Mouse (Mus musculus) ovary, postnatal 14 days (tissue): ENCODE results near the gene Rnf225.
"Not testable (repeated sequence)": the region's sequence is repeated elsewhere in the genome, so short reads cannot be mapped to it uniquely, and the experiment has no call there.

ENCODE experiments used
- DNase-seq: peaks from one replicate; pipeline ENCODE4 v3.0.0; 2022; ENCODE audit warnings: low spot score

The Rnf225 gene

GRCm38 (mm10) chr7:12927191-12927680, at the start of gene Rnf225:
TSS of gene Rnf225 (plus strand) at chr7:12927416.
- DNase-seq, result peak; percentile 56

DNA sequence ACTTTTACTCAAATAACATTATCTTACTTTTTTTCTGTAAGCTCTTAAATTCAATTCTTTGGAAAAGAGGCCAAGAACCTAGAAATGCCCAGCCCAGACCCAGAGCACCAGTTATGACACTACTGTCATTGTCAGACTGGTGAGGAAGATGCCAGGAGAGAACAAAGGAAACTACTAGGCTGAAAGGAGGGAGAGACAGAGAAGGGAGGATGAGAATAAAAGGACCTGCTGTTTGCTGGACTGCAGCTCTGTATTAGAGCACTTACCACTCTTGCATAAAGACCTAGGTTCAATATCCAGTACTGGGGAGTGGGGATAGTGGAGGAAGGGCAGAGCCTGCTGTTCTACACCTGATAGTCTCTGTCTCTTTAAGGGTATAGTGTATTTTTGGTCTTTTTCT, 47.2 kb upstream of the Rnf225 start:
- no peak for DNase-seq

GRCm38 (mm10) chr7:12880497-12880896, 46.7 kb upstream of the Rnf225 start:
- not testable (repeated sequence) for DNase-seq

DNA sequence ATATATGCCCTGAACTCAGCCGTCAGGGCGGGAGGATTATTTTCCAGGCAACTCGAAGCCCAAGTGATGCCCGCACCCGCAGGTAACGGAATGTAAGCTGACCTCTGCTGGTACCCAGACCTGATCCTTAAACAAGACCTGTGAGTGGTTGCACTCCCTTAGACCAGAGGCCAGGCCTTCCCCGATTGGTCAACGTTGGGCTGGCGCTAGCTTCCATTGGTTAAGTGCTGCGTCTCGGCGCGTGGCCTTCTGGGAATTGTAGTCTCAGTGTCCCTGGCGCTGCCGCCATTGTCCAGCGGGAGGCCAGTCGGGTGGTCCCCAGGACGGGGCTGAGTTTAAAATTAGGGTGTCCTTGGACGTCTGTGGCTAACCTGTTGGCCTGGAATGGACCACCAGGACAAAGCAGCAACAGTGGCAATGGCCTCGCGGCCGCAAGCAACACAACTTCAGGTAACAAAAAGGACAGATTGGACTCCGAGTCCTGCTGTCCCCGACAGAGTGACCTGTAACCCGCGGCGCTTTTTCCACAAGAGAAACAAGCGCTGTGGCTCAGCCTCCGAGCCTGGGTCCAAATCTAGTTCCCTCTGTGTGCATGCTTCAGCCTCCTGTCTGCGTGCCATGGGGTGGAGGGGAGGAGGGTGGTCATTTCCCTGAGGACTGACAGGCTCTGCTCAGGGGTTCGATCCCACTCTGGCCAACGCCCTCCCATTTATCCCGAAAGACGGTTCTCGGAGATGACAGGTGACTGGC, 46.1 kb upstream of the Rnf225 start, which contains the start of gene Zfp128:
Gene Zfp128, plus strand, starts transcription at position 267 of the 750 bp plus-strand sequence.
- DNase-seq, result peak; percentile 87

GRCm38 (mm10) chr7:12886563-12887266, 40.5 kb upstream of the Rnf225 start:
- DNase-seq, result no peak

- DNase-seq, result no peak
Measured at GRCm38 (mm10) chr7:12887585-12887984, 39.6 kb upstream of the Rnf225 start.

- DNase-seq, result no peak
Measured at GRCm38 (mm10) chr7:12890928-12891327, 36.3 kb upstream of the Rnf225 start.

GRCm38 (mm10) chr7:12891334-12891733, 35.9 kb upstream of the Rnf225 start:
- no peak for DNase-seq

DNA sequence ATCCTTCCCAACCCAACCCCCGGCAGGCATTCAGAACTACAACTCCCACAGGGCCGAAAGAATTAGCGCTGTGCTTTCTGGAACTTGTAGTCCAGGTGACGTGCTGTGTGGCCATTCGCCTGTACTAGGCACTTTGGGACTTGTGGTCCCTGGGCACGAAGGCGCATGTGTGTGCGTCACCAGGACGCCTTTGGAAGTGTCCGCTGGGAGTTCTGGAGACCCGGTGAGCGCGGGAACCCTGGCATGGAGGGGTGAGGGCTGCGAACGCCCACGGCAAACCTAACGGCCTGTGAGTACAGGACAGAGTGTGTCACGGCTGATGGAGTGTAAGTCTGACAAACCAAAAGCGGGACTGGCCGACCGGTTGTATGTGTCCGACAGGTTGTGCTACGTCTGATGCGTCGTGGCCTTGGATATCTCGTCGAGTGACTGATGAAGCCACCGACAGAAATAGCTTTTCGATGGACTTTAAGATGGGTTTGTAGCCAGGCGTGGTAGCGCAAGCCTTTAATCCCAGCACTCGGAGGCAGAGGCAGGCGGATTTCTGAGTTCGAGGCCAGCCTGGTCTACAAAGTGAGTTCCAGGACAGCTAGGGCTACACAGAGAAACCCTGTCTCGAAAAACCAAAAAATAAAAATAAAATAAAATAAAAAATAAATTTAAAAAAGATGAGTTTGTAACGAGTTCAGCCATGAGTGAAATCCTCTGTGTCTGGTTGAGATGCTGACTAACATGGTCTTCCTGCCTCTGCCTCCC, 29.4 kb upstream of the Rnf225 start, which contains the start of gene Zscan22:
Gene Zscan22, plus strand, starts transcription at position 161 of the 756 bp plus-strand sequence.
- peak; percentile 84 for DNase-seq

DNA sequence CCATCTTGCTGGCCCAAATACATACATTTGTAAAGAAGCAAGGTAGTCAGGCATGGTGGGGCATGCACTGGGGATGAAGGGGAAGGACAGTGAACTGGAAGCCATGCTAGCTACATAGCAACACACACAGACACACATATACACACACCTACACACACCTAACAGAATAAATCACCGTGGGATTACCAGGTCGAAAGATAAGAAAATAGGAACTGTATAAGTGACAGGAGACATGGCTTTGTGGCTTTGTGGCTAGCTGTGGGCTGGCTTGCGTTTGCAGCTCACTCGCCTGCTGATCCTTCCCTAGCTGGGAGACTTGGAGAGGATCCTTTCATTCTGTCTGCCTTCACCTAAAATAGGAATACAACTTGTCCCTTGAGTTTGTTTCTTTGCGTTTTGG, 25.7 kb upstream of the Rnf225 start:
- no peak for DNase-seq

GRCm38 (mm10) chr7:12903623-12904022, 23.6 kb upstream of the Rnf225 start:
- DNase-seq, result no peak

GRCm38 (mm10) chr7:12905146-12905545, 22.1 kb upstream of the Rnf225 start:
- no peak for DNase-seq

DNA sequence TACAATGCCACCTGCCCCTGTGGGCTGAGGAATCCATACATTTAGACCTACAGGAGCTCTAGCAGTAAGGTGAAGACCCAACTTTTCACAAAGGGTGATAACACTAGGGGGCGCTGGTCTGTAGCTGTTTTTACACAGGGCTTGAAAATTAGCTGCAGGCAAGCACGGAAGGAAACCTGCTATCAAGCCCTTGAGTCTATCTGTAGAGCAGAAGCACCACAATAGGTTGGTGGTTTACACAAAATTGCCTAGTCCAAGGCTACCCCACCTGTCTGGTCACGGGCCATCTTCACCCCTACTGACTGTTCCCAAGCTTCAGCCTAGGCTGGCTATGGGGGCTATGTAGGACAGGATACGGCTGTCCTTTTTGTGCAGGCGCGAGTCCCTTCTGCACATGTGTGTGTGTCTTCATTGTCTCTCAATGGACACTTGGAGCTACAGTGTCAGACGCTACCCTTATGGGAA, 17.7 kb upstream of the Rnf225 start:
- DNase-seq, result peak; percentile 57

GRCm38 (mm10) chr7:12910181-12910668, 17.0 kb upstream of the Rnf225 start:
- peak; percentile 56 for DNase-seq

- DNase-seq, result no peak
Measured at GRCm38 (mm10) chr7:12913556-12913955, 13.7 kb upstream of the Rnf225 start.

- DNase-seq, result not testable (repeated sequence)
Measured at GRCm38 (mm10) chr7:12920495-12920894, 6.7 kb upstream of the Rnf225 start.

DNA sequence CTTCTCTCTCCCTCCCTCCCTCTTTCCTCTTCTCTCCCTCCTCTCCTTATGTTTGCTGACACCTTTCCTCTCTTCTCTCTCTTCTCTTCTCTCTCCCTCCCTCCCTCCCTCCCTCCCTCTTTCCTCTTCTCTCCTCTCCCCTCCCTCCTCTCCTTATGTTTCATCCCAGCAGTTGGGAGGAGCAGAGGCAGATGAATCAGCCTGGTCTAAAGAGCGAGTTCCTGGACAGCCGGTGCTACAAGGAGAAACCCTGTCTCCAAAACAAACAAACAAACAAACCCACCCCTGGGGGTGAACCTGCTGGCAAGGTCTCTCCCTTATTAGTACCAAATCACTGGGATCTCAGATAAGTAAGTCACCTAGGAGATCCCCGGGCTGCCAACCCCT, 5.9 kb upstream of the Rnf225 start:
- no peak for DNase-seq

GRCm38 (mm10) chr7:12921705-12922465, 5.3 kb upstream of the Rnf225 start, which contains the start of gene Rps5:
TSS of gene Rps5 (plus strand) at chr7:12922290.
- peak; percentile 96 for DNase-seq

- DNase-seq, result no peak
Measured at GRCm38 (mm10) chr7:12922729-12923128, 4.5 kb upstream of the Rnf225 start.

- DNase-seq, result no peak
Measured at GRCm38 (mm10) chr7:12926316-12926715, 900 bp upstream of the Rnf225 start.
